Mouse (Mus musculus): Measurements from ENCODE around the gene Fmnl3.

The Fmnl3 gene

DNA sequence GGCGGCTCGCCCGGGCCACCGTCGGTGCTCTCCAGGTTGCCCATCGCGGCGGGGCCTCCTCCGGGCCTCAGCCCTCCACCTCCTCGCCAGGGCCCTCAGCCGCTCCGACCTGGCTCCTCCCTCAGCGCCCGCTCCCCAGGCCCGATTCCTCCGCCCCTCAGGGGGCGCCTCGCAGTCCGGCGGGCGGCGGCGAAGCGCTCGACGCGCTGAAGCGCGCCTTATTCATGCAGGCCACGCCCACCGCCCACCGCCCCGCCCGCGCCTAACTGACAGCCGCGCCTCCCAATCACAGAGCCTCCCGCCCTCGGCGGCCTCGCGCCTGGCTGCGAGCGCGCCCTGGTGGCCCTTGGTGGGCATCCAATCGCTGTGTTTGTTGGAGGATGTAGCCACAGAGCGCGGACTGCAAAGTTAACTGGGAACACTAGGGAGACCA is at the start of gene Fmnl3:
Gene Fmnl3, minus strand, starts transcription at position 224 of the 433 bp plus-strand sequence.
- Histone ChIP-seq H3K4me1 (replicated peaks; ENCODE audit: low read depth, low read length) (peaks cover 23% of the 10 kb centered on the region), H3K36me3 (ENCODE audit: insufficient read depth, low read length) (no peaks in the 10 kb centered on the region), H3K4me3 (replicated peaks; ENCODE audit: low read length) (peak within 1 kb of the TSS; percentile 86), H3K9me3 (ENCODE audit: low read length) (no peaks in the 10 kb centered on the region), H3K27me3 (ENCODE audit: insufficient read depth, low read length) (peaks cover 33% of the 10 kb centered on the region)
- no peak for TF ChIP-seq NANOG (IDR thresholded peaks at IDR 0.05; ENCODE audit: borderline replicate concordance, low read length)
- no peak for TF ChIP-seq CTCF (conservative IDR thresholded peaks at IDR 0.05; ENCODE audit: low read length)
- TF ChIP-seq POU5F1 (IDR thresholded peaks at IDR 0.05; ENCODE audit: borderline replicate concordance, low read length): no peak

DNA sequence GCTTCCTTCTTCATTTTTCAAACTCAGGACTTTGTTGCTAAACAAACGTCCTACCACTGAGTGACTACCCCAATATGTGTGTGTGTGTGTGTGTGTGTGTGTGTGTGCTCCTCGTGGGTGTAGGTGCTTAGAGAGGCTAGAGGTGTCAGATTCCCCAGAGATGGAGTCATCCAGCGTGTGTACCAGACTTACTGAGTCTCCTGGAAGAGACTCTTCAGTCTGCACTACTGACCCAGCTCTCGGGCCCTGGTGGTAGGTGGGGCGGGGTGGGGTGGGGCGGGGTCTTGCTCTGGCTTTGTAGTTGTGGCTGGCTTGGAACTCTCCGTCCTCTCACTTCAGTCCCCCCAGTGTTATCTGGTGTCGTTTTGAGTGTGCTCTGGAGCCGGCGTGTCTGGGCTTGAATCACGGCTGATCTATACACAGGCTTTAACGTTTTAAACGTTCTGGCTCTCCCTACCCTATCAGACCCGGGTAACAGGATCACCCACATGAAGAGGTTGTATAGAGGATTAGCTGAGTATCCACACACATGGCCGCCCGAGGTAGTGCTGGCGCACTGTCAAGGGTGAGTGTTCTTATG is 47.5 kb upstream of the Fmnl3 start:
- H3K4me3 ChIP-seq (replicated peaks; ENCODE audit: low read length): peak overlapping the region; percentile 48
- peaks cover 2% of the 10 kb centered on the region; the same call in 1 of the 2 replicates for H3K36me3 ChIP-seq (ENCODE audit: insufficient read depth, low read length)
- H3K4me1 ChIP-seq (replicated peaks; ENCODE audit: low read depth, low read length): peaks cover 62% of the 10 kb centered on the region
- TF ChIP-seq POU5F1 (IDR thresholded peaks at IDR 0.05; ENCODE audit: borderline replicate concordance, low read length): no peak
- no peak for TF ChIP-seq NANOG (IDR thresholded peaks at IDR 0.05; ENCODE audit: borderline replicate concordance, low read length)
- no peak for TF ChIP-seq CTCF (conservative IDR thresholded peaks at IDR 0.05; ENCODE audit: low read length)
- H3K27me3 ChIP-seq (ENCODE audit: insufficient read depth, low read length): no peaks in the 10 kb centered on the region
- no peaks in the 10 kb centered on the region for H3K9me3 ChIP-seq (ENCODE audit: low read length)

DNA sequence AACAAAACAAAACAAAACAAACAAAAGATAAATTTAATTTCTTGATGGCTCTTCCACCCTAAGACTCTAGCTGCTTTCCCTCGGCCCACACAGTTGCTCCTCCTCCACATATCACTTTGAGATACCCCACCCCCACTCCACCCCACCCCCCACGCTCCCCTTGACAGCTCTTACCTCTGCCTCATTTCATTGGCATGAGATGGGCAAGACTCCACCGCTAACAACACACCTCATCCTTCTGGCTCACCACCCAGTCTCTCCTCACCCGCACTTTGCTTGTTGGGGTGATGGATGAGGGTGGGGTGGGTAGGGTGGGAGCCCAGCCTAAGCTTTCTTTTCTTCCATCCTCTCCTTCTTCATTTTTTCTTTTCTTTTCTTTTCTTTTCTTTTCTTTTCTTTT is 46.7 kb upstream of the Fmnl3 start:
- Histone ChIP-seq H3K36me3 (ENCODE audit: insufficient read depth, low read length) (no peaks in the 10 kb centered on the region), H3K27me3 (ENCODE audit: insufficient read depth, low read length) (no peaks in the 10 kb centered on the region), H3K9me3 (ENCODE audit: low read length) (no peaks in the 10 kb centered on the region), H3K4me1 (replicated peaks; ENCODE audit: low read depth, low read length) (peaks cover 60% of the 10 kb centered on the region), H3K4me3 (replicated peaks; ENCODE audit: low read length) (no peak overlapping the region)
- no peak for TF ChIP-seq POU5F1 (IDR thresholded peaks at IDR 0.05; ENCODE audit: borderline replicate concordance, low read length)
- no peak for TF ChIP-seq NANOG (IDR thresholded peaks at IDR 0.05; ENCODE audit: borderline replicate concordance, low read length)
- TF ChIP-seq CTCF (conservative IDR thresholded peaks at IDR 0.05; ENCODE audit: low read length): no peak

DNA sequence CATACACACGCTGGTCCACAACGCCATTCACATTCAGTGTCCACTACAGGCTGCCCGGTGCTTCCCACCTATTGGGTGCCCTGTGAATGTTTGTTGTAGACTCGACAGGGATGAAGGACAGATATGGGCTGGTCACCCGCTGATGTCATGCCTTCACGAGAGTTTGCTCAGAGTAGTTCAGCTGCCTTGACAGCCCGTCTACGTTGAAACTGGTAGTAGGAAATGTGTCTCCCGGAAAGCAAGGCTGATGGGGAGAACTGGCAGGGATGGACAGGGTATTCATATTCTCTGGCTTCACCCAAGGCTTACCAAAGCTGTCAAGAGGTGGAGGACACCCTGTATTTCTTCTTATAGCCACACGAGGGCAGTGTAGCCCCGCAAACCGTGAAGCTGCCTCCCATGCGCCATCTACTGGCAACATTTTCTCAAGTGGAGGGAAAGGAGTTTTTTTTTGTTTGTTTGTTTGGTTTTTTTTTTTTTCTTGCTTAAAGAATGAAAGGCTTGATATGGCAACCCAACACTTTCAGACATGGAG is 46.1 kb upstream of the Fmnl3 start:
- Histone ChIP-seq H3K4me3 (replicated peaks; ENCODE audit: low read length) (no peak overlapping the region), H3K27me3 (ENCODE audit: insufficient read depth, low read length) (no peaks in the 10 kb centered on the region), H3K36me3 (ENCODE audit: insufficient read depth, low read length) (no peaks in the 10 kb centered on the region), H3K4me1 (replicated peaks; ENCODE audit: low read depth, low read length) (peaks cover 60% of the 10 kb centered on the region), H3K9me3 (ENCODE audit: low read length) (no peaks in the 10 kb centered on the region)
- no peak for TF ChIP-seq POU5F1 (IDR thresholded peaks at IDR 0.05; ENCODE audit: borderline replicate concordance, low read length)
- TF ChIP-seq CTCF (conservative IDR thresholded peaks at IDR 0.05; ENCODE audit: low read length): peak; percentile 98

DNA sequence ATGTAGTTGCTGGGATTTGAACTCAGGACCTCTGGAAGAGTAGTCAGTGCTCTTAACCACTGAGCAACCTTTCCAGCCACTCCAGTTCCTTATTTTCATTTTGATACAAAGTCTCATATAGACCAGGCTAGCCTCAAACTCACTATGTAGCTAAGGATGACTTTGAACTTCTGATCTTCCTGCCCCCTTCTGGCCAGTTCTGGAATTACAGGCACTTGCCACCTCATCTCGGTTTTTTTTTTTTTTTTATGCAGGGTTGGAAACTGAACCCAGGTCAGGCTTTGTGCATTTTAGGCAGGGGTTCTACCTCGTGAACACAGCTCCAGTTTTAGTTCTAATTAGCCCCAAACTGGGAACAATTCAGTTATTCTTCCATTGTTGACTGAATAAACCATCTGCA is 45.5 kb upstream of the Fmnl3 start:
- H3K4me3 ChIP-seq (replicated peaks; ENCODE audit: low read length): no peak overlapping the region
- H3K27me3 ChIP-seq (ENCODE audit: insufficient read depth, low read length): no peaks in the 10 kb centered on the region
- H3K36me3 ChIP-seq (ENCODE audit: insufficient read depth, low read length): no peaks in the 10 kb centered on the region
- H3K9me3 ChIP-seq (ENCODE audit: low read length): no peaks in the 10 kb centered on the region
- no peak for TF ChIP-seq POU5F1 (IDR thresholded peaks at IDR 0.05; ENCODE audit: borderline replicate concordance, low read length)
- peak; percentile 87 for TF ChIP-seq CTCF (conservative IDR thresholded peaks at IDR 0.05; ENCODE audit: low read length)
- peaks cover 62% of the 10 kb centered on the region for H3K4me1 ChIP-seq (replicated peaks; ENCODE audit: low read depth, low read length)

DNA sequence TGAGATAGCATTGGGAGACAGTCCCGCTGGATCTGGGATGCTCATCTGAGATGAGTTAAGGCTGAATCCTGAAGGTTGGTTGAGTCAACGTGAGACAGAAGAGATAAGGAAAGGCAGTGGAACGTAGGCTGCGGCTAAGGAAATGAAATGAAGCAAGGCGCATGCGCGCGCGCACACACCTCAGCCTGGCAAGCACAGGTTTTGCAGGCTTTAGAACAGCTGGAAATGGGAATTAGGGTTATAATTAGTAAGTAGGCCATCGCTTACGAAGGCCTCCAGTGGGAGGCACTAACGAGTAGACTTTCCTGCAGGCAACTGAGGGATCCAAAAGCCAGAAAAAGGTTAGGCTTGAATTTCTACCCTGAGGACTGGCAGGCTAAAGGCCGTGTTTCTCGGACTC is 41.5 kb upstream of the Fmnl3 start:
- Histone ChIP-seq H3K4me1 (replicated peaks; ENCODE audit: low read depth, low read length) (peaks cover 68% of the 10 kb centered on the region), H3K9me3 (ENCODE audit: low read length) (no peaks in the 10 kb centered on the region), H3K36me3 (ENCODE audit: insufficient read depth, low read length) (peaks cover 38% of the 10 kb centered on the region), H3K4me3 (replicated peaks; ENCODE audit: low read length) (peak overlapping the region; percentile 14; the same call in 1 of the 2 replicates), H3K27me3 (ENCODE audit: insufficient read depth, low read length) (no peaks in the 10 kb centered on the region)
- TF ChIP-seq NANOG (IDR thresholded peaks at IDR 0.05; ENCODE audit: borderline replicate concordance, low read length) (no peak), CTCF (conservative IDR thresholded peaks at IDR 0.05; ENCODE audit: low read length) (peak; percentile 25; the same call in 1 of the 2 replicates), POU5F1 (IDR thresholded peaks at IDR 0.05; ENCODE audit: borderline replicate concordance, low read length) (no peak)

DNA sequence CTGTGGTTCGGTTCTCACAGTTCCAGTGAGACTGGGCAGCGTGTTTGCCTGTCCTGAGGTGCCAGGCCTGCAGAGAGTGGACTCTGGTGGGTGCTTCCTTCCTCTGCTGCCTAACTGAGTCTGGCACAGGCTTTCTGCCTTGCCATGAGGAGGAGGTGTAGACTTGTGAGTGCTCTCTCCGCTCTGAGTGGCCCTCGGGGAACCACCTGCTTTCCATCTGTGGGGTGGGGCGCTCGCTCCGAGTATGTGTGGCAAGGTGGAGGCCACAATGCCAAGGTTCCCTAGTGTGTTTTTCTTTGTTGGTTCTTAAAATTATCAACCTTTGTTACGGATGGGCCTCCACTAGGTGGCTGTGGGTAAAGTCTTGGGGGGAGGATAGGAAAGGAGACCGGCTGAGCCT is 38.6 kb upstream of the Fmnl3 start:
- no peaks in the 10 kb centered on the region for H3K27me3 ChIP-seq (ENCODE audit: insufficient read depth, low read length)
- H3K9me3 ChIP-seq (ENCODE audit: low read length): no peaks in the 10 kb centered on the region
- H3K4me3 ChIP-seq (replicated peaks; ENCODE audit: low read length): peak overlapping the region; percentile 29
- peaks cover 67% of the 10 kb centered on the region for H3K36me3 ChIP-seq (ENCODE audit: insufficient read depth, low read length)
- H3K4me1 ChIP-seq (replicated peaks; ENCODE audit: low read depth, low read length): peaks cover 85% of the 10 kb centered on the region
- TF ChIP-seq CTCF (conservative IDR thresholded peaks at IDR 0.05; ENCODE audit: low read length) (no peak), NANOG (IDR thresholded peaks at IDR 0.05; ENCODE audit: borderline replicate concordance, low read length) (no peak), POU5F1 (IDR thresholded peaks at IDR 0.05; ENCODE audit: borderline replicate concordance, low read length) (no peak)

DNA sequence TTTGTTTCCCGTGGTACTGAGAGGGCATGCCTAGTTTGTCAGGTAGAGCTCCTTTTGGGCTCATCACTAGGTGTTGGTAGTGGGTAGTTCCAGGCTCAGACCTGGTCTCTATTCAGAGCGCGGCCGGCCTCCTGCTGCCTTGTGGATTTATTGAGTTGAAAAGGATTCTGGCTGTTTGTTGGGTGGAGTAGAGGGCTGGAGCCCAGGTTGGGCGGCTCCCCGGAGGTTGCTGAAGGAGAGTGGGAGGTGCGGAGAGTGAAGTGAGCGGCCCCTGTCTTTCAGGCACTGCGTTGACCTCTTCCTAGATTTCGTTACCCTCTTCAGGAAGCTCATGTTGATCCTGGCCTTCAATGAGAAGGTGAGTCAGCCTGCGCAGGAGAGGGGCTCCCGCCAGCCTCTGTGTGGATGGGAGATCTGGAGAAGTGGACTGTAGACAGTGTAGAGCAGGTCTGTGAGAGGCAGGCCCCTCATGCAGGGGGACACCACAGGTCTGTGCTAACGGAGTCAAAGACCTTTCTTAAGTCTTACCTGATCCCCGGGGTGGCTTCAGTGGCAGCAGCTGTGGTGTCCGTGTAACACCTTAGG is 36.8 kb upstream of the Fmnl3 start:
- Histone ChIP-seq H3K4me3 (replicated peaks; ENCODE audit: low read length) (peak overlapping the region; percentile 30), H3K36me3 (ENCODE audit: insufficient read depth, low read length) (peaks cover 84% of the 10 kb centered on the region), H3K9me3 (ENCODE audit: low read length) (no peaks in the 10 kb centered on the region), H3K4me1 (replicated peaks; ENCODE audit: low read depth, low read length) (peaks cover 76% of the 10 kb centered on the region), H3K27me3 (ENCODE audit: insufficient read depth, low read length) (no peaks in the 10 kb centered on the region)
- TF ChIP-seq CTCF (conservative IDR thresholded peaks at IDR 0.05; ENCODE audit: low read length) (no peak), NANOG (IDR thresholded peaks at IDR 0.05; ENCODE audit: borderline replicate concordance, low read length) (no peak), POU5F1 (IDR thresholded peaks at IDR 0.05; ENCODE audit: borderline replicate concordance, low read length) (no peak)
